Mouse (Mus musculus) kidney, postnatal 10 days (tissue): ENCODE measurements around the gene 4930402F06Rik.
A peak's percentile ranks its signal among the peaks of the same experiment; 100 is the strongest.

Source experiments
- DNase-seq: peaks from one replicate; pipeline ENCODE4 v3.0.0; 2021; ENCODE audit warnings: mixed read lengths

Gene 4930402F06Rik

DNA sequence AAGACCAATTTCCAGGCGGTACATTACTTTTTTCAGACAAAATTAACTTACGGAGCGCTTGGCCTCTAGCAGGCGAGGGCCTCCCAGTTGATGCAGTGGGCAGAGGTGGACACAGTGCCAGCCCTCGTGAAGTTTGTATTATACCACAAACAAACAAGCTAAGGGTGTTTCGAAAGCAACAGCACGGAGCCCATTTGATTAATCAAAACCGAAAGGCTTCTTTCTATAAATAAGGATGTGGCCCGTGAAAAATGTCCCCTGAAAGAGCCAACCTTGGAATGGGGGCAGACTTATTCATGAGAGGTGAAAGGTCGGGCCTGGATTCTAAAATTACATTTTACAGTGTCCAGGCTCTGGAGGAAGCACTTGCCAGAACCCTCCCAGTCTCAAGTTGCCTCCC is 59.6 kb downstream of the 4930402F06Rik start:
- peak; percentile 28 for DNase-seq

DNA sequence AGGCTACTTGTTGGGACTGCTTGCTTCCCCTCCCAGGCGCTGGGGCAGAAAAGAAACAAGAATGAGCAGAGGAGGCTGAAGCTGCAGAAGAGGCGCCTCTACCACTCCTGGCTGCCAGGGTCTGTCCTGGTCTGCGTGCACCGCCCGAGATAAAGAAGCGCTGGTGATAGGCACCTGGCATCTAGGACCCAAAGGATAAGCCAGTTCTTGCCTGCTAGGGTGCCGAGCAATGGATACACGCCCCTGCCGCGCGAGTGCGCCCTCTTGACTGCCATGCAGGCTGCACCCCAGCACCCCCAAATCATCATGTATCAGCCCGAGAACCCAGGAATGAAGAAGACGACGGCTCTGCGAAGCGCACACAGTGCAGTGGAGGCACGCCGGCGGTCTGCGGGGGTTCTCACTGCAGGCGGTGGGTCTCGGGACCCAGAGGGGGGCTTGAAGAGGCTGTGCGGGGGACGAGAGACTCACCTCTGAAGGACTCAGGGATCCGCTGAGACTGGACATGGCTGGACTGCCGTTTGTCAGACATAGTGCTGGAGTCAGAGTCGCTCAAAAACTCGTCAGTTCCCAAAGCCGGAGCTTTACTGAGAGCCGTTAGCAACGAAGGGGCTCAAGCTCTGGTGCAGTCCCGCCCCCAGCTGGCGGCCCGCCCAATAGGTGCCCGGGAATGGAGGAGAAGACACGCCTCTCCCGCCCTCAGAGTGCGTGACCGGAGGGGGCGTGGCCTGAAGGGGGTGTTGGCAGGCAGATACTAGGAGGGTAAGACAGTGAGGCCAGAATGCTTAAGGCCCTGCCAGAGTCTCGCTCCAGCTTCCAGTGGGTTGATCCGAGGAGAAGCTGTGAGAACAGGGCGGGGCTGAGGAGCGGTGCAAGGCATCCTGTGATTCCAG is 60.3 kb downstream of the 4930402F06Rik start, which contains the start of gene Stom:
TSS of gene Stom (minus strand) at position 589 of the 893 bp plus-strand sequence.
- peak; percentile 100 for DNase-seq

DNA sequence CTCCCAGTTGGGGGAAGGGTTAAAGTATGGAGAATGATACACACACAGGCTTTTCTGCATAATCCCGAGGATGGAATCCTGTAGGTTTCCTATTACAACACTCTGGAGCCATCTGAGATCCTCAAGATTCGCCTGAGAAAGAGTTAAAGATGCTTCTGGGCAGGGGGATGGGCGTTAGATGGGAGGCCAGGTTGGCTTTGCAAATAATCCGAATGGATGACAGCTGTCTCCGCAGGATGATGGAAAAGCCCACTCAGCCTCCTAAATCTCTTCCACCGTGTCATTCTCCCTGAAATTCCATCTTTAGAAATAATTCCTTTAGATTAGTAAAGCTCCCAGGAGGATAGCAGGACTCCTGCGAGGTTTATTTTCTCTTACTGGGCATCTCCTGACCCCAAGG is 61.4 kb downstream of the 4930402F06Rik start:
- DNase-seq: no peak

DNA sequence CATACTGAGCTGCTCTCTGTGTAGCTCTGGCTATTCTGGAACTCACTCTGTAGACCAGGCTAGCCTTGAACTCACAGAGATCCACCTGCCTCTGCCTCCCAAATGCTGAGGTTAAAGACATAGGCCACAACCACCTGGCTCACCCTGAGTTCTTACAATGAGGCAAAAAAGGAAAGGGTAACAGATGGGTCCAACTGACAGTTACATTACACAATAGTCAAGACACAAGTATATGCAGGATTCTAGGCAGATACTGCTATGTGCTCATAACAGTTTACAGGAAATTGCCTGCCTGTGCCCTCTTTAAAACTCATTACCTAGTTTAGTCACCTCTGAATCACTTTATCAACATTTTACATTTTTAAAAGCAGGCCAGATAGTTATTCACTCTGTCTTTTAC is 63.3 kb downstream of the 4930402F06Rik start:
- no peak for DNase-seq

DNA sequence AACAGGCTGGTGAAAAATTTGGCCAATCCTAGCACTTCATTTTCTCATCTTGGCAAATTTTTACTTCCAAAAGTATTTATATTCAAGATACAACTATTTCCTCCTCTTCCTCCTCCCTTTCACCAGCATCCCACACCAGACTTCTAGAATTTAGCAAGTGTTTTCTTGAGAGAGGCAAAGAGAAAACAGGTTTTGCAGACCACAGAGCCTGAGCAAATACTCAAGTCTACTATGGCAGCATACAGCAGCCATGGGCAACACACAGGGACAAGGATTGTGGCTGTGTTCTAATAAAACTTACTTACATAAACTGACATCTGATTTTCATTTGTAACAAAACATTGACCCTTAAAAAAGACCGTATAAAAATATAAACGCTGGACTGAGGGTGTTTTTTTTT is 65.8 kb downstream of the 4930402F06Rik start:
- no peak for DNase-seq

DNA sequence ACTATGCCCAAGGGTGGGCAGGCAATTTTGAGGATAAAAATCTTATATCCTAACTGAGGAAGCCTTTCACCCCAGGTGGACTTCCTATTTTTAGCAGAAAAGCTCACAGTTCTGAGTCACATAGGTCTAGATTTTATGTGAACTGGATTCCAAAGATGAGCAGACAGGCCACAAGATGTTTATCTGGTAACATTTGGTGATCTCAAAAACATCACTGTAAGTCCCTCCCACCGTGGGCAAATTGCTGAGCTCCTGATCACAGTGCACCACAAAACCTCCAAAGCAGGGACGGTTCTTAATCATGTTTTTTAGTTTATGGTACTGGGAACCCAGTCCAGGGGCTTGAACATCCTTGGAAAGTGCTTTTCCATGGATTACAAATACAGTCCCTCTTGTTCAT is 67.9 kb downstream of the 4930402F06Rik start:
- no peak for DNase-seq

DNA sequence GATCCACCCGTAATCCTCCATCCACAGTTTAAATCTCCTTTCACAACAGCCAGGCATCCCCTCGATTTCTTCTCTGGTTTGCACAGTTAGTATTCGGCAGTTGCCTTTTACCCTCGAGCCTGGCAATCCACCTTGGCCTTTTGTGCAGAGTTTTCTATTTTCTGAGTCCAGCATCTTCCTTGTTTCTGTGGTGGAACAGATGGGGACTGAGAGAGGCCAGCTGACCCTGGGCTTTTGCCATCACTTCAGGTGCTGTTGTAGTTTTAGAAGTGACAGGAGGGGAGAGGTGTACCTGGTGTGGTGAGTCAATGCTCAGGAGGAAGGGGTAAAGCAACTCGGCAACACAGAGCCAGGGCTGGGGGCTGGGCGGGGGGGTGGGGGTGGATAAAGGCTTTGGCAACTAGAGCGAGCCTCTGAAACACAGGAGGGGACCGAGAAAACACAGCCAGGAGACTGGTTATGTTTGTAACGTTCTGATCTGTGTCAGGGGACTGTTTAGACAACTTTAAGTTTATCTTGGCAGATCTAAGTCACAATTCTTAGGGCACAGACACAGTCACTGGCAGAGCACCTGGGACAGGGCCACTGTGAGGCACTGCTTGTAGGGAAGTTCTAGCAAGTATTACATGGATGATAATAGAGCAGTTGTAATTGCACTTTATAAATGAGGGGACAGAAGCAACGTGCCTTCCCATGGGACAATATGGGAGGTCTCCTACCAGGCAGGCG is 68.7 kb downstream of the 4930402F06Rik start:
- DNase-seq: no peak

DNA sequence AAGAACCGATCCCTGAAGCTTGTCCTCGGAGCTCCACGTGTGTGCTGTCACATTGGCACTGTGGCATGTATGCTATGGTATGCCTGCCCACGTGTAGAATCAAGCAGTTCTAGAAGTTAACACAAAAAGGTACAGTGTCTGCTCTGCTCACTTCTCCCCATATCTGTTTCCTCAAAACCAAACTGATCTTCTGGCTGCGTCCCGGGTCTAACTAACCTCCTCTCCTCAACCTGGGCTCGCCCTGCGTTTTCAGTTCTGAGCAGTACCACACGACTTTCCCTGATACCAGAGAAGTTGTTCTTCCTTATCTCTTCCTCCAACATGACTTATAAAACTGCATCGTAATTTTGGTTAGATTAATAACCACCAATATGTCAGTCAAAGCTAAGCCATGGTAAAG is 69.4 kb downstream of the 4930402F06Rik start:
- no peak for DNase-seq

DNA sequence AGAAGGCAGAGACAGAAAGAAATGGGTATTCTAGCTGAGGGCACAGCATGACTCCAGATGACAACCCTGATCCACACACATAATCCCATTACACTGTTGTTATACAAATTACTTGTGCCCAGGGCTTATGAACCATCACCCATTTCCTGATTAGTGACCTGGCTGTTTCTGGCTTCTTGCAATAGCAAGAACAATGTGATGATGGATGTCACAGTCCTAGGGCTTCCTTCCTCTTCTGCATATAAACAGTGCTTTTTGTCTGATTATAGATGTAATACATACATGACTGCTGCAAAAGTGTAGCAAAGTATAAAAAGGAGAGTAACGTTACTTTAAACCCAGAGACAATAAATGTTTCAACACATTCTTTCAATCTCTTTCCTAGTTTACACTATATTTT is 70.0 kb downstream of the 4930402F06Rik start:
- no peak for DNase-seq

DNA sequence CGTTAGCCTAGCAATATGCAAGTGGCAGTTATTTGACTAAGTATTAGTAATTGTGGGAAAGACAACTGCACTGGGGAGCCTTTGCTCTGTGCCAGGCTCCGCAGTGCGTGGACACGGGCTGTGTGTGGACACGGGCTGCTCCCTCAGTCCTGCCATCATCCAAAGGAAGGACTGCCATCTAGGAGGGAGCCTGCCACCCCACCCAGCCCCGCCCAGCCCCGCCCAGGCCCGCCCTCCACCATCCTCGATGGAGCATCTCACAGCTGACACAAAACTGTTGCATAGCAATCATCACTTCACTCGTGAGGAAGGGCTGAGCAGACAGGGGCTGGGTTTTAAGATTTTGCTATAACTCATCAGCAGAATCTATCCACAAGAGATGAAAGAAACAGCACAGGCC is 71.0 kb downstream of the 4930402F06Rik start:
- no peak for DNase-seq
